Mouse (Mus musculus) testis, postnatal 10 days (tissue): Measurements from ENCODE around the gene Adgrv1.

Source experiments
- DNase-seq: peaks from one replicate; pipeline ENCODE4 v3.0.0; 2021; ENCODE audit warnings: low spot score

Adgrv1 gene

DNA sequence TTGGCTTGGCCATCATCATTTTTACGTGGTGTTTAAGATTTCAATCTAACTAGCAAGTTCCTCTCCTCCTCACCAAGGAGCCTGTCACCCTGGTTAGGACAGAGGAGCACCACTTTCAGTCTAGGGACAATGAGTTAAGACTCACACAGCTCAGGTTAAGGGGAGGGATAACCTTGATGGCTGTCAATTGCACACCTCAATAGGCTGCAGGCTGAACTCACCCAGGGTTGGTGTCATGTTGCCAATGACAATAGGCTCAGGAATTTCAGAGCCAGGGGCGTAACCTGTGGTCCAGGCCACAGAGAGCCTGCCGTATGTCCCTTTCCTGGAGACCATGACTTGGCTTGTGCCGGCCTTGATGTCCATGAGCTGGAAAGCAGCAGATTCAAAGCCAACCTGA is 209.0 kb downstream of the Adgrv1 start:
- DNase-seq: no peak

DNA sequence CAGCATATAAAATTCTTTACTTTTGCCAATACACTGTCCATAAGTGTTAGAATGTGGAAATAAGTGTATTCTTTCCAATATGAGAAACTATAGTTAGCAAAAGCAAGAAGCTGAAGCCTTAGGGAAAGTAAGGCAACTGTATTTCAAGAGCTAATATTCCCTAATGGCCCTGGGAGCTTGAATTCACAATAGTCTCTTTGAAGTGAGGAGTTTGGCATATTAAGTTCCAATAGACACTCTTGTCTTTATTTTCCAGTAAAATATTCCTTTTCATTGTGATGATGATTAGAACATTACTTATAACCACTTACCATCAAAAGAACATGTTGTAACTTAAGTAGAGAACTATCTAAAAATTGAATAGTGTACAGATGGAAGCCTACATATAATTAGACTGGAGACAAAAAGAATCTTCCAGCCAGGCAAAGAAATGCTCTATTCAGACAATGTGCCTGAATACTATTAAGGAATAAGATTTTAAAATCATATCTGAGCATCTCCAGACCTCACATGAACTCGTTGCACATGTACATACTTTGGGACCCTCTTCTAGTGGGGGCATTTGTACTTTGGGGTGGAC is 225.0 kb downstream of the Adgrv1 start:
- no peak for DNase-seq

DNA sequence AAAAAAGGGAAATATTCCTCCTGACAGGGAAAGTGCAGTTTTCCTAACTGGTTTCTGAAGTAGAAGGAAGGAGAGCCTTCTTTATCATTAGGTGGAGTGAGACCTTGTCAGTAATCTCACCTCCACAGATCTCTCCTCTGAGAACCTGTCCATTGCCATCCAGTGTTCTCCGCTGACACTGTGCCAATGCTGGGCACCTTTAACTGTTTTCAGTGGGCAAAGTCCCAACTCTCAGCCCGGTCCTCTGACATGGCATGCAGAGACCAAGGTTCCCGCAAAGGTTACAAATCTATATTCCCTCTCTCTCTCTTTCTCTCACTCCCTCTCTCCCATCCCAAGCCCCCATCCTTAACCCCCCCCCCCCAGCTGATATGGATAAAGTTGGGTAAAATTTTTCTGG is 230.1 kb downstream of the Adgrv1 start:
- DNase-seq: no peak

GRCm38 (mm10) chr13:81402191-81402590 is 230.8 kb downstream of the Adgrv1 start:
- no peak for DNase-seq

GRCm38 (mm10) chr13:81401742-81402141 is 231.2 kb downstream of the Adgrv1 start:
- DNase-seq: no peak

DNA sequence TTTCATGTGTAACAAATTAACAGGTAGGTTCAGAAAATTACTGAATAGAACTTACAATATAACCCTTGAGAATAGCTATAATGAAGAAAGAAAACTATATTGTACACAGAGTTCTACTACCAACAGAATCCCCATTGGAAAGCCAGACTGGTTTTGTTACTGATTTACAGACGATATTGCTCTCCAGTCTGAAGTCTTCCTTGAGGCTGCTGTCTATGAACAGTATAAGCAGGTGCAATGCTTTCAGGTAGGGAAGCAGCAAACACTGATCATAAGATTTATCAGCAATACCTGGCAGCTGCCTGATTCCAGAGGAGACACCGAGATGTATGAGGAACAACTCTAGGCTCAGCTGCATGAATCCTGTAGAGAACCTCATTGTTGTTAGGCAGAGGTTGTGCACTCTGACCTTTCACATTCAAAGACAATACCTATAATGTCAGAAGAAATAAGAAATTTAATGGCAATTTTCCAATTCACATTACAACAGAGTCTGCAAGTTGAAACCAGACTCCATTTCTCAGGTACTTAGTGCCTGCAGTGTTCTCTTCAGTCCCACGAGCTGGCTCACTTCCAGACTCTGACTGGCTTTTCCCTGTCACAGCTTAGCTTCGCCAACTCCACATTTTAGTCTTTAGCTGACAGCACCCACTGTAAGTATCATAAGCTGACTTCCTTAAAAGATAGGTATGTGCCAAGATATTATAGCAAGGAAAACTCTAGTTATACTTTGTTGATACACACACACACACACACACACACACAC is 247.2 kb downstream of the Adgrv1 start:
- peak; percentile 46 for DNase-seq

- no peak for DNase-seq
Measured at GRCm38 (mm10) chr13:81381835-81382234, 251.1 kb downstream of the Adgrv1 start.

DNA sequence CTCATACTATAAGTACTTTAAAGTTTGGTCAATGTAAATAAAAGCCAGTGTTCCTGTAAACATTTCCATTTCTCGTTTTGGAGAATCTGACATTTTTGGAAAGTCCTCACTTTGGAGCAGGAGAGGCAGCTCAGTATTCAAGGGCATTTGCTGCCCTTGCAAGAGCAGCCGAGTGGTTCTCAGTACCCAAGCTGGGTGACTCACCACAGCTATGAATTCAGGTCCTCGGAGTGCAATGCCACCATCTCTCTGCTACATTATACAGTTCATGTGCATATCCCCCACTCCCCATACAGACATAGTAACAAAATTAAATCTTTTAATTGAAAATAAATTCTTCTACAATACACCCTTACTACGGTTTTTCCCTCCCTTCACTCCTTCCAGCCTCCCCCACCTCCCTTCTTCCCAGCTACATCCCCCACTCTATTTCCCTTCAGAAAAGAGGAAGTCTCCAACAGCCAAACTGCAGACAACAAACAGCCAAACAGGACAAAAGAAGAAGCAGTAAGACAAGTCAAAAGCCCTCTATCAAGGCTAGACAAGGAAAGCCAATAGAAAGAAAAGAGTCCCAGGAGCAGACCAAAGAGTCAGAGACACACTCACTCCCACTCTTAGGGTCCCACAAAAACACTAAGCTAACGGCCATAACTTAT is 262.0 kb downstream of the Adgrv1 start:
- DNase-seq: no peak

DNA sequence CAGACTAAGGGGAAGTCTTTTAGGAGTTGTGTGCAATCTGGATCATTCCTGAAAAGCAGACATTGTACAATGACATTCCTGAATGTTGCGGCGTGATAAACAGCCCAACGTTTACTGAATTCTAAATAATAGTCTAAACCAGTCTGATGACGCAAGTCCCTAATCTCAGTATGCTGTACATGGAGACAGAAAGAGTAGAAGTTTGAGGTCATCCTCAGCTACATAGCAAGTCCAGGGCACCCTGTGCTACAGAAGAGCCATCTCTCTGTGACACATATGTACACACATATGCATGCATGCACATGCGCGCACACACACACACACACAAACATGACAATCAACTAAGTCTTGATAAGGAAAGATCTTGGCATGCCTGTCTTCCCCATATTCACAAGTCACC is 262.8 kb downstream of the Adgrv1 start:
- DNase-seq: no peak

DNA sequence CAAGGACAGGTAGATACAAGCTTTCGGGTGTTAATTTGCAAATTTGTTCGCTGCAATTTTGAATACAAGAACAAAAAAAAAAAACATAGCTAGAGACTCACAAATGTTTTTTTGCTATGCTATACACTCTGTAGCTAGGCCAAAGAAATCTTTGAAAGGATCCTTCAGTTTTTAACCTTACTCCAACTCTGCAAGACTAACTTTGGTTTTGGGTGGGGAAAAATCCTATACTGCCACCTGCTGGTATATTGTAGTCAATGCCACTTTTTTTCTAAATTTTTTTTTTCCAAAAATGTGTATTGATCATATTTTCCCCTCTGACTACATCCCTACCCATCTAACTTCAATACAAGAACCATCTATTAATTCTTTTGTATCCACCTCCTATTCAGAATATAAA is 263.4 kb downstream of the Adgrv1 start:
- no peak for DNase-seq

GRCm38 (mm10) chr13:81368987-81369386 is 264.0 kb downstream of the Adgrv1 start:
- DNase-seq: no peak

DNA sequence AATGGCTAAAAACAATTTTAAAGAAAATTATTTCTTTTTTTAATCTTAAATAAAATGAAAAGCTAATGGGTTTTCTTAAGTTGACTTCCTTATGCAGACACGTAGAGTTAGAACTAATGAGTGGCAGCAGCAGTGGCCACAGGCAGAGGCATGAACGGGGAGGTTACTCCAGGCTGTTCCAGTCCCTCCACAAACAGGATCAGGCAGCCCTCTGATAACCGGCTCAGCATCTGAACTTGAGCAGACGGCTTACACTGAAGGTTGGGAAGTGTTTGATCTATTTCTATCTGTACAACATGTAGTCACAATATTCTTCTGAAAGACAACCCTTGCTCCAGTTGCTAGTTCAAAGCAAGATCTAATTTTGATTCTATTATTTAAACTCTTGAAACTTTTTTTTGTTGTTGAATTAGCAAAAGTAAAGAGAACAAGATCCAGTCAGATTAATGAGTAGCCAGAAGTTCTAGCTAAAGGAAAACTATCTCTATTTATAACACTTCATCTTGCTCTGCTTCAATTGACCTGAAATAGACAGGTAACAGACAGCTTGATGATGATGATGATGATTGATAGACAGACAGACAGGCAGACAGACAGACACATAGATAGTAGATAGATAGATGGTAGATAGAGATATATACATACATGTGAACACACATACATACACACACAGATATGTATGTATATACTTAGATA is 265.1 kb downstream of the Adgrv1 start:
- no peak for DNase-seq

- DNase-seq: no peak
Measured at GRCm38 (mm10) chr13:81360338-81360737, 272.6 kb downstream of the Adgrv1 start.

DNA sequence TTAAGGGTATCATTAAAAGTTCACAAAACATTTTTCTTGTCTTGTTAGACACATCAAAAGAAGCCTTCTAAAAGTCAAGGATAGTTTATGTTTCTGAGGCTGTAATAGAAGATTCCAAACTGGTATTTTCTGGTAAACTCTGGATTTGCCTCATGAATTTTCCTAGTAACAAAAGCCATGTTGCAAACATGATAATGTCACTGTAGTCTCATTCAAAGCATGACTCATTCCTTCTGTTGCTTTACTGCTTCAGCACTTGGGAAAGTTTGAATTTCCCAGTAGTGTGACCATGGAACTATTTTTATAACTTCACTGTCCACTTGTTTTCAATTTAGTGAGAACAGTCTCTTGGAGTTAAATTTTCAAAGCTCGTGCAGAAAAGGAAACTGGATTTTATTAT is 274.2 kb downstream of the Adgrv1 start:
- no peak for DNase-seq

DNA sequence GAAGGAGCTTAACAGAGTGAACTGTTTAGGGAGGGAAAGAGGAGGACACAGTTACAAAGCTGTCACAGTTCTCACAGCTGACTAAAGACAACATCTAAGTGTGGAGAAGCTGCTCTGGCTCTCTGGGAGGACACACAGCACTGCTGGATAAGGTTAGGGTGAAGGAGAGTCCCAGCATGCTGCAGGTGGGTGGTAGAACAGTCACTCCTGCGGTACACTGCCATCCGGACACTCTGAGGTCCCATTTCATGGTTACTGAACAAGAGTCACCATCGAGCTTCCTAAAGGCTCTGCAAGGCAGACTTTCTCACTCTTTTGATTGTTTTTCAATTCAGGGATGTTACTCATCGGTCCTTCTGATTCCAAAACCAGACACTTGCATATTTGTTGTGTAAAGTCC is 274.6 kb downstream of the Adgrv1 start:
- no peak for DNase-seq

GRCm38 (mm10) chr13:81357215-81357614 is 275.7 kb downstream of the Adgrv1 start:
- no peak for DNase-seq

GRCm38 (mm10) chr13:81354587-81354986 is 278.4 kb downstream of the Adgrv1 start:
- no peak for DNase-seq

- peak; percentile 42 for DNase-seq
Measured at GRCm38 (mm10) chr13:81352296-81352695, 280.7 kb downstream of the Adgrv1 start.

GRCm38 (mm10) chr13:81351462-81352155 is 281.3 kb downstream of the Adgrv1 start:
- peak; percentile 46 for DNase-seq

DNA sequence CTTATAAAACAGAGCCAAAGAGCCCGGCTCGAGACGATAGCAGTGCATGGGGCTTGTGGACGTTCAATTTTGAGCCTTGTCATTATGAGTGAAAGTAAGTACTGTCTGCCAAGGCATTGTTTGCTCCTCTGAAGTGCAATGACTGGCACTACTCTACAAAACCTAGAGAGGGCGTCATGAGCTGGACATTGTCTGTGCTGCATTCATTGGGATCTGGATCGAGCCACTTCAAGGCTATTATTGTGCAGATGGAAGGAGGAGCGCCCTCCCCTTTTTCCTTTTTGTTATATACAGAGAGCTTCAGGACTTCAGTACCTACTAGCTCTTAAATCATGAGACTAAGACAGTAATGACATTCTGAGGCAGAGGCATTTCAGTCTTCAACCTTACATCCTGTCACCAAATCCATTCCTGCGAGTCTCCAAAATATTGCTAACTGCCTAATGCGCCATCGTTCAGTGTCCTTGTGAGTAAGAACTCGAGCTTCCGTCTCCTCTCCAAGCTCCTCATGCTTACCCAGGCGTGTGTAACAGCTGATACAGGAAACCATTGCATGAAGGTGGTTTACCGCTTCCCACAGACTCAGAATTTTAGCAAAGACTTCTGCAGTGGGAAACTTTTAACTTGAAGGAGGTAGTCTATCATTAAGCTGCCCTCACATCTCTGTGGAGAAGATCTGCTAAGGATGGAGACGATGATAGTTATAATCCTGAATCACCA is 285.5 kb downstream of the Adgrv1 start:
- DNase-seq: no peak

GRCm38 (mm10) chr13:81342987-81343596 is 289.9 kb downstream of the Adgrv1 start:
- DNase-seq: no peak
